Mouse (Mus musculus) retina, postnatal 7 days (tissue): ENCODE measurements around the gene Tex46.
A peak's percentile ranks its signal among the peaks of the same experiment; 100 is the strongest.

ENCODE experiments used
- DNase-seq: peaks from one replicate; pipeline ENCODE4 v3.0.0-alpha.2; 2012; ENCODE audit warnings: low read depth, low spot score

Gene Tex46

GRCm38 (mm10) chr4:136631237-136631994 is 21.2 kb downstream of the Tex46 start:
- no peak for DNase-seq

- DNase-seq = no peak
Observed at GRCm38 (mm10) chr4:136635995-136636394, 25.8 kb downstream of the Tex46 start.

- DNase-seq = no peak
Observed at GRCm38 (mm10) chr4:136636511-136636910, 26.3 kb downstream of the Tex46 start.

GRCm38 (mm10) chr4:136636983-136637562 is 26.8 kb downstream of the Tex46 start:
- no peak for DNase-seq

GRCm38 (mm10) chr4:136637563-136638229 is 27.5 kb downstream of the Tex46 start:
- DNase-seq = peak; percentile 69

- no peak for DNase-seq
Observed at GRCm38 (mm10) chr4:136638230-136638750, 28.1 kb downstream of the Tex46 start.

- peak; percentile 51 for DNase-seq
Observed at GRCm38 (mm10) chr4:136638890-136639289, 28.7 kb downstream of the Tex46 start.

- peak; percentile 77 for DNase-seq
Observed at GRCm38 (mm10) chr4:136648922-136649479, 38.8 kb downstream of the Tex46 start.

GRCm38 (mm10) chr4:136649480-136650196 is 39.4 kb downstream of the Tex46 start:
- DNase-seq = no peak

- DNase-seq = no peak
Observed at GRCm38 (mm10) chr4:136650261-136650660, 40.0 kb downstream of the Tex46 start.

- DNase-seq = peak; percentile 51
Observed at GRCm38 (mm10) chr4:136651357-136651811, 41.1 kb downstream of the Tex46 start.

- peak; percentile 54 for DNase-seq
Observed at GRCm38 (mm10) chr4:136651882-136652527, 41.8 kb downstream of the Tex46 start.

- DNase-seq = no peak
Observed at GRCm38 (mm10) chr4:136652528-136652910, 42.3 kb downstream of the Tex46 start.

GRCm38 (mm10) chr4:136653019-136653418 is 42.8 kb downstream of the Tex46 start:
- no peak for DNase-seq

- DNase-seq = no peak
Observed at GRCm38 (mm10) chr4:136653692-136654234, 43.5 kb downstream of the Tex46 start.

GRCm38 (mm10) chr4:136657914-136658313 is 47.7 kb downstream of the Tex46 start:
- no peak for DNase-seq
